Mouse (Mus musculus): Measurements from ENCODE around the gene Gigyf2. TPM values are rescaled to one million over a fixed set of nuclear protein-coding genes. Genes with fewer than 3 reads are reported as not detected.

Gene Gigyf2
- polyA plus RNA-seq (2015; fragmentation: Nextera tagmentation; extraction: Ambion mirVana), result 69.4 and 73.3 TPM in 2 replicates

DNA sequence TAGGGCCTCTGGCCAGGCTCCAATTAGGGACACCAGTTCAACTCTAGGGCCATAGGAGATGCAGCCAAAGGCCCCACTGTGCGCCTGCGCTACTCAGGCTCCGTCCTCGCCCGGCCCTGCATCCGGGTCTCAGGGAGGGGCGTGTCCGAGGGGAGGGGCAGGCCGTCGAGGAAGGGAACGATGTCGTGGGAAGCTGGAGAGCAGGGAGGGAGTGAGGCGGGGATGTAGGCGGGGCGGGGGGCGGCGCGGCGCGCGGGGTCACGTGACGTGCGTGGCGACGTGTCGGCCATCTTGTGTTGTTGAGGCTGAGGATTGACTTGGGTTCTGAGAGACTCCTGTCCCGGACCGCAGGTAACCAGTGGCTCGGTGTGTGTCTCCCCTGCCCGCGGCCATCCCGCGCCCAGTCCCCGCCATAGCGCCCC is at the start of gene Gigyf2:
Gene Gigyf2 (plus strand): TSS at position 257 of the 422 bp plus-strand sequence.
- peak within 1 kb of the TSS; percentile 96 for H3K27ac ChIP-seq (replicated peaks)
- peak within 1 kb of the TSS; percentile 99 for H3K9ac ChIP-seq
- H3K9me3 ChIP-seq, result peaks cover 4% of the 10 kb centered on the region
- peak within 1 kb of the TSS; percentile 95 for H3K4me3 ChIP-seq
- peaks cover 22% of the 10 kb centered on the region for H3K4me1 ChIP-seq (replicated peaks)
- H3K27me3 ChIP-seq, result no peaks in the 10 kb centered on the region
- no peaks in the 10 kb centered on the region for H3K36me3 ChIP-seq
- peak within 1 kb of the TSS; percentile 73 for H3K4me2 ChIP-seq
- WGBS, result 1% methylated on average over 23 of the region's 36 CpGs
- peak; percentile 98 for ATAC-seq (ENCODE audit: low read depth)

GRCm38 (mm10) chr1:87280281-87280680 is 46.5 kb upstream of the Gigyf2 start:
- Histone ChIP-seq H3K4me3 (no peak overlapping the region), H3K27me3 (0 out of 2 replicates have a peak, but pooled peaks cover 4% of the 10 kb centered on the region), H3K4me1 (replicated peaks) (0 out of 2 replicates have a peak, but pooled peaks cover 4% of the 10 kb centered on the region), H3K9ac (no peak overlapping the region), H3K4me2 (no peak overlapping the region), H3K9me3 (no peaks in the 10 kb centered on the region), H3K36me3 (no peaks in the 10 kb centered on the region), H3K27ac (replicated peaks) (no peak overlapping the region)
- ATAC-seq (ENCODE audit: low read depth), result no peak
- WGBS, result 84% methylated on average over 5 of the region's 5 CpGs

DNA sequence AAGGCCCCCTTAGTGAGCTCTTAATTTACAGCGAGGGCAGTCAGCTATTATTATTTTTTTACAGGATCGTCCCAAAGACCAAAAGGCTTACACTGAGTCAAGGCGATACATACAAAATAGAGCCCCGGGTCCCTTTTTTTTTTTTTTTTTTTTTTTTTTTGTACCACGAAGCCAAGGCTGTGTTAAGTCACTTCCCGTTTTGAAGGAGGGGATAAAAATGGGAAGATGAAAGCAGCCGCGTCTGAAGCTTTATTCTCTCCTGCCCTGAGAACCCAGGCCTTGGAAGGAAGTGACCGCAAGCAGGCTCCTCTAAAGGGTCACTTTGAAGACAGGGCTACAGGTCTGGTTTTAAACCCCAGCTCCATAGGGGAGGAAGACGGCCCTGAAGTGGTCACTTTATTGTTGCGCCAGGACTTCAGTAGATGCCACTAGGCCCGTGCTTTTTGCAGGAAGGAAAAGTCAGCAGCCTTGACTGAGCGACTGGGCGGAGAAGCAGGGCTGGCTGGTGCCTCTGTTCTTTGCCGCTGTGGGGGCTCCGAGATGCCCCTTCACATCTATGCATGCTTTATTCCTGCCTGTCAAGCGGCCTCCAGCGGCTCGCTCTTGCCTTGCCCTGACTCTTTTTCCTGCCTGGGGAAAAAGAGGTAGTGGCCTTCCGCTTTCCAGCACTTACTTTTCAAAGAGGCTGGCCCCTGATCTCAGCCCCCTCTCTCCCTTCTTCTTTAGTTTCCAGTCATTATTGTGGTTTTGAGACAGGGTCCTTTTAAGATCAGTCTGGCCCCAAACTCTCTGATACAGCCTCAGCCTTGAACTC is 45.0 kb upstream of the Gigyf2 start:
- 15% methylated on average over 20 of the region's 20 CpGs for WGBS
- ATAC-seq (ENCODE audit: low read depth), result no peak

GRCm38 (mm10) chr1:87282413-87282788 is 44.4 kb upstream of the Gigyf2 start:
- Histone ChIP-seq H3K36me3 (no peaks in the 10 kb centered on the region), H3K9ac (no peak overlapping the region), H3K4me3 (no peak overlapping the region), H3K27ac (replicated peaks) (no peak overlapping the region), H3K9me3 (no peaks in the 10 kb centered on the region), H3K4me1 (replicated peaks) (0 out of 2 replicates have a peak, but pooled peaks cover 4% of the 10 kb centered on the region), H3K27me3 (0 out of 2 replicates have a peak, but pooled peaks cover 4% of the 10 kb centered on the region), H3K4me2 (no peak overlapping the region)
- 70% methylated on average over 6 of the region's 6 CpGs for WGBS
- no peak for ATAC-seq (ENCODE audit: low read depth)

More for the DNA sequence above, 45.0 kb upstream of the Gigyf2 start:
- Histone ChIP-seq H3K36me3 (no peaks in the 10 kb centered on the region), H3K4me2 (peak overlapping the region; percentile 20; the same call in 1 of the 2 replicates), H3K4me1 (replicated peaks) (0 out of 2 replicates have a peak, but pooled peaks cover 4% of the 10 kb centered on the region), H3K9ac (peak overlapping the region; percentile 34), H3K27ac (replicated peaks) (no peak overlapping the region), H3K4me3 (no peak overlapping the region), H3K27me3 (0 out of 2 replicates have a peak, but pooled peaks cover 4% of the 10 kb centered on the region), H3K9me3 (no peaks in the 10 kb centered on the region)

- H3K27me3 ChIP-seq, result 0 out of 2 replicates have a peak, but pooled peaks cover 4% of the 10 kb centered on the region
- H3K36me3 ChIP-seq, result no peaks in the 10 kb centered on the region
- H3K4me3 ChIP-seq, result no peak overlapping the region
- 82% methylated on average over 10 of the region's 10 CpGs for WGBS
- no peaks in the 10 kb centered on the region for H3K9me3 ChIP-seq
- no peak overlapping the region for H3K4me2 ChIP-seq
- H3K27ac ChIP-seq (replicated peaks), result no peak overlapping the region
- no peak overlapping the region for H3K9ac ChIP-seq
- 0 out of 2 replicates have a peak, but pooled peaks cover 4% of the 10 kb centered on the region for H3K4me1 ChIP-seq (replicated peaks)
- ATAC-seq (ENCODE audit: low read depth), result no peak
Observed at GRCm38 (mm10) chr1:87283410-87283960, 43.3 kb upstream of the Gigyf2 start.

GRCm38 (mm10) chr1:87287105-87287504 is 39.7 kb upstream of the Gigyf2 start:
- no peak overlapping the region for H3K9ac ChIP-seq
- no peaks in the 10 kb centered on the region for H3K27me3 ChIP-seq
- ATAC-seq (ENCODE audit: low read depth), result no peak
- 51% methylated on average over 2 of the region's 2 CpGs for WGBS
- no peak overlapping the region for H3K27ac ChIP-seq (replicated peaks)
- H3K4me1 ChIP-seq (replicated peaks), result 0 out of 2 replicates have a peak, but pooled peaks cover 1% of the 10 kb centered on the region
- H3K9me3 ChIP-seq, result no peaks in the 10 kb centered on the region
- no peak overlapping the region for H3K4me2 ChIP-seq
- no peak overlapping the region for H3K4me3 ChIP-seq
- H3K36me3 ChIP-seq, result no peaks in the 10 kb centered on the region

DNA sequence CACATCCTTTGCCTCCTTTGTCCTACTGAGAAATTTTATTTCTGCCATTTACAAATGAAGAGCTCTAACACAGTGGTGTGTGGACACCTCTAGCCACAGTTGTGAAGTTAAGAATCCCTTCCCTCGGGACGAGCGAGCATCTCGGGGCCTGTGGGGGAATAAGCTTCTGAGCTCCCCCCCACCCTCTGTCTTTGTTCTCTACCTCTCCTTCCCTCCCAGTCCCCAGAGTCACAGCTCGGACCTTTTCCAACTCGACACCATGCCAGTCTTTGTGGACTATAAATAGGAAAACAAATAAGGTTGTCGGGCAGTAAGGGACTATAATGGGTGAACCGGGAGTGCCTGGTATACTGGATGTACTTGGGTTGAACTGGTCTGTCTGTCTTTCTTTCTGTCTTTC is 35.4 kb upstream of the Gigyf2 start:
- ATAC-seq (ENCODE audit: low read depth), result no peak
- no peaks in the 10 kb centered on the region for H3K27me3 ChIP-seq
- 49% methylated on average over 8 of the region's 8 CpGs for WGBS
- no peak overlapping the region for H3K27ac ChIP-seq (replicated peaks)
- no peaks in the 10 kb centered on the region for H3K9me3 ChIP-seq
- no peak overlapping the region for H3K4me2 ChIP-seq
- no peaks in the 10 kb centered on the region for H3K36me3 ChIP-seq
- H3K4me1 ChIP-seq (replicated peaks), result no peaks in the 10 kb centered on the region
- no peak overlapping the region for H3K9ac ChIP-seq
- H3K4me3 ChIP-seq, result no peak overlapping the region

DNA sequence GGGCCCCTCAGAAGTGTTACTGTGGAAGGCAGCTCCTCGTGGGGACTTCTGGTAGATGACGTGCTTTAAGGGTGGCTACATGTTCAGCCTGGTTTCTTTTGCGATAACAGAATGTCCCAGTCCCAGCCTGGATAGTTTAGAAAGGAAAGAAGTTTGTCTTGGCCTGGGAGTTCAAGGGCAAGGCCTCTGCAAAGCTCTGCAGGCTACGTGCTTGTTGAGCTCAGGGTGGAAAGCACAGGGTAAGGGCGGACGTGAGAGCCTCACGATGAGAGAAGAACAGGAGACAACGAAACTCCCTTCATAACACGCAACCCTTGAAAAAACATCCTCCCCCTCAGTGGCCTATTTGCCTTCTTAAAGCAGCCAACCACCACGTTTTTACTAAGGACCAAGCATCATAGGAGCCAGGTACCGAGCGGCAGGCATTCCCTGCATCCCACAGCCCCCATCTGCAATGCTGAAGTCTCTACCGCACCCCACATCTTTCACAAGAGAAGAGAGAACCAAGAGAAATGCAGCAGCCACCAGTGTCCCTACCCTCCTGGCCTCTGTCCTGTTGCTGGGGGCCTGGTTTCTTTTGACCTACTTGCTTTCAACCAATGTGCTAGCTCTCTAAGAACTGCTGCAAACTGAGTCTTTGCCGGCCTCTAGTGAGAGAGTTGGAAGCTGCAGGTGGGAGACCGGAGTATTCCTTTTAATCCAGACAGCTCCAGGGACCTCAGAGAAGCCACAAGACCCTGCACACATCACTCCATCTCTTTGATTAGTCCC is 34.2 kb upstream of the Gigyf2 start:
- Histone ChIP-seq H3K4me2 (no peak overlapping the region), H3K9me3 (no peaks in the 10 kb centered on the region), H3K4me1 (replicated peaks) (no peaks in the 10 kb centered on the region), H3K4me3 (no peak overlapping the region), H3K27me3 (no peaks in the 10 kb centered on the region), H3K9ac (no peak overlapping the region), H3K27ac (replicated peaks) (no peak overlapping the region), H3K36me3 (no peaks in the 10 kb centered on the region)
- ATAC-seq (ENCODE audit: low read depth), result no peak
- 66% methylated on average over 15 of the region's 15 CpGs for WGBS

GRCm38 (mm10) chr1:87294063-87294710 is 32.6 kb upstream of the Gigyf2 start:
- Histone ChIP-seq H3K4me2 (no peak overlapping the region), H3K4me1 (replicated peaks) (no peaks in the 10 kb centered on the region), H3K9ac (no peak overlapping the region), H3K27me3 (no peaks in the 10 kb centered on the region), H3K9me3 (no peaks in the 10 kb centered on the region), H3K36me3 (no peaks in the 10 kb centered on the region), H3K4me3 (no peak overlapping the region), H3K27ac (replicated peaks) (no peak overlapping the region)
- 69% methylated on average over 4 of the region's 4 CpGs for WGBS
- ATAC-seq (ENCODE audit: low read depth), result no peak

DNA sequence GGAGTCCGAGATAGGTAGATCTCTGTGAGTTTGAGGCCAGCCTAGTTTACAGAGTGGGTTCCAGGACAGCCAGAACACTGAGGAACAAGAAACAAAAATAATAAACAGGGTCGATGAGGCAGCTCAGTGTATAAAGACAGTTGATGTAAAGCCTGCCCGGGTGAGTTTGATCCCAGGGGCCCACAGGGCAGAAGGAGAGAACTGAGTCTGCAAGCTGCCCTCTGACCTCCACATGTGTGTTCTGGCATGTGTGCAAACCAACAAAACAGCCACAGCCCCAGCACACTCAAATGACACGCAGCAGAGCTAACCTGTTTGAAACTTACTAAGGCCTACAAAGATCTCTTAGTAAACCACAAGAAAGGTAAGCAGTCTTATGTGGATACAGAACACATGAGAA is 31.8 kb upstream of the Gigyf2 start:
- Histone ChIP-seq H3K4me2 (no peak overlapping the region), H3K9me3 (no peaks in the 10 kb centered on the region), H3K27me3 (no peaks in the 10 kb centered on the region), H3K36me3 (no peaks in the 10 kb centered on the region), H3K9ac (no peak overlapping the region), H3K4me1 (replicated peaks) (no peaks in the 10 kb centered on the region), H3K4me3 (no peak overlapping the region), H3K27ac (replicated peaks) (no peak overlapping the region)
- no peak for ATAC-seq (ENCODE audit: low read depth)
- WGBS, result 66% methylated on average over 4 of the region's 4 CpGs

DNA sequence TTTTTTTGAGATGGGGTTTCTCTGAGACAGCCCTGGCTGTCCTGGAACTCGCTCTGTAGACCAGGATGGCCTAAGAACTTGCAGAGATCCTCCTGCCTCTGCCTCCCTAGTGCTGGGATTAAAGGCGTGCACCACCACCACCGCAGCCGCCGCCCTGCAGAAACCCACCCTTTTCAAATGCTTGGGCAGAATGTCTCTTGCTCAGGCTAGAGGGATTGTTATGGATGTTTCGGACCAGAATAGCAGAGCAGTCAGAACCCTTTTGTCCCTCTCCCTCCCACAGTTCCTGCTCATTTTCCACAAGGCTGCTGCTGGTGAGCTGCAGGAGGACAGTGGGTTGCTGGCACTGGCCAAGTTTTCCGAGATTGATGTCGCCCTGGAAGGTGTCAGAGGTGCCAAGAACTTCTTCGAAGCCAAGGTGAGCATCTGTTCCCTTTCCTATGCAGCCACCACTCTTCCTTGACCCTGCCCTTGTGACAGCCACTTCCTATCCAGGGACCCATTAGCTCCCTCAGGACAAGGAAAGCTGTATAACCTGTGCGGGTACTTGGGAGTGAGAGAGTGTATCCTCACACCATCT is 29.4 kb upstream of the Gigyf2 start:
- H3K4me3 ChIP-seq, result no peak overlapping the region
- WGBS, result 88% methylated on average over 10 of the region's 10 CpGs

More for the DNA sequence above, 29.4 kb upstream of the Gigyf2 start:
- no peaks in the 10 kb centered on the region for H3K27me3 ChIP-seq
- no peak overlapping the region for H3K4me2 ChIP-seq
- ATAC-seq (ENCODE audit: low read depth), result no peak
- H3K27ac ChIP-seq (replicated peaks), result no peak overlapping the region
- no peaks in the 10 kb centered on the region for H3K9me3 ChIP-seq
- H3K4me1 ChIP-seq (replicated peaks), result no peaks in the 10 kb centered on the region
- no peaks in the 10 kb centered on the region for H3K36me3 ChIP-seq
- H3K9ac ChIP-seq, result no peak overlapping the region
